Mouse (Mus musculus) left cerebral cortex, postnatal 25 days (tissue): ENCODE data around the gene Ugt1a1. TPM values are rescaled to one million over a fixed set of nuclear protein-coding genes. Genes with fewer than 3 reads are reported as not detected.

Experiments
- total RNA-seq, 2 experiments: library from RNA; stranded (reverse); gene quantifications; 2 replicates each; pipeline ENCODE4 v1.2.3; 2021

Gene Ugt1a1
- total RNA-seq, 2 experiments from 2014 or later: not detected

Other genes with a start within 250 kb of the Ugt1a1 start
- gene Usp40, start 203.4 kb upstream of the Ugt1a1 start, total RNA-seq: 10 to 100 TPM; 19.6 to 25.0 TPM
- not detected for gene Ugt1a10, start 156.6 kb upstream of the Ugt1a1 start, total RNA-seq
- not detected for gene Ugt1a9, start 141.2 kb upstream of the Ugt1a1 start, total RNA-seq
- gene Ugt1a8, start 124.1 kb upstream of the Ugt1a1 start, total RNA-seq: not detected
- under 1 TPM; 0.76 to 0.78 TPM for gene Ugt1a7c, start 116.9 kb upstream of the Ugt1a1 start, total RNA-seq
- not detected for gene Ugt1a6b, start 108.7 kb upstream of the Ugt1a1 start, total RNA-seq
- gene Ugt1a6a, start 77.2 kb upstream of the Ugt1a1 start, total RNA-seq: 1 to 10 TPM in 1 of 2 experiments, under 1 TPM in 1; 0.94 to 1.1 TPM
- gene Ugt1a5, start 45.9 kb upstream of the Ugt1a1 start, total RNA-seq: not detected
- not detected for gene Ugt1a2, start 11.4 kb upstream of the Ugt1a1 start, total RNA-seq
- 1 to 10 TPM; 2.6 to 3.2 TPM for gene Dnajb3, start 6.2 kb upstream of the Ugt1a1 start, total RNA-seq
- under 1 TPM in 1 of 2 experiments, not detected in 1; 0.07 TPM for gene Mroh2a, start 15.0 kb downstream of the Ugt1a1 start, total RNA-seq
- 10 to 100 TPM; 32.8 to 37.1 TPM for gene Hjurp, start 65.7 kb downstream of the Ugt1a1 start, total RNA-seq
- under 1 TPM; 0.11 to 0.21 TPM for gene Trpm8, start 65.7 kb downstream of the Ugt1a1 start, total RNA-seq
- not detected for gene Spp2, start 195.0 kb downstream of the Ugt1a1 start, total RNA-seq